Mouse (Mus musculus): ENCODE measurements around the gene Gm13306. TPM values are rescaled to one million over a fixed set of nuclear protein-coding genes. Genes with fewer than 3 reads are reported as not detected.

Gm13306 gene
- polyA plus RNA-seq (2015; fragmentation: Nextera tagmentation; extraction: Ambion mirVana), result 7.8 and 16.9 TPM in 2 replicates

DNA sequence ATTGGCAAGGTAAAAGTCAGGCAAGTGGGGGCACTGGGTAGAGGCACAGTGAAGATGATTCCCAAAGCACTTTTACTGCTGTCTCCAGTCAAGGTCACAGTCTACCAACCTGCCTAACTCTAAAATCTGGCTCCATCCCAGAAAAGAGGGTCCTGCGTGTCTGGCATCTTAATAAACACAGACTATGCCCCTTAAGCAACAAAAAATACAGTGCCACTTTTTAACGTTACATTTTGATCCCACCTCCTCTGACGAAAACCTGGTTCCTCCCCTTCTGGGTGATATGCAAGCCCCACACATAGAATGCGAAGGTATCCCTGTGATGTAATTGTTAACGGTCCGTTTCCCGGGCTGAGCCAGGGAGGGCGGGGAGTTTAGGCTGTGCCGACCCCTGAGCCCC, at the start of gene Gm13306:
Gene Gm13306, plus strand, starts transcription at position 301 of the 400 bp plus-strand sequence.

DNA sequence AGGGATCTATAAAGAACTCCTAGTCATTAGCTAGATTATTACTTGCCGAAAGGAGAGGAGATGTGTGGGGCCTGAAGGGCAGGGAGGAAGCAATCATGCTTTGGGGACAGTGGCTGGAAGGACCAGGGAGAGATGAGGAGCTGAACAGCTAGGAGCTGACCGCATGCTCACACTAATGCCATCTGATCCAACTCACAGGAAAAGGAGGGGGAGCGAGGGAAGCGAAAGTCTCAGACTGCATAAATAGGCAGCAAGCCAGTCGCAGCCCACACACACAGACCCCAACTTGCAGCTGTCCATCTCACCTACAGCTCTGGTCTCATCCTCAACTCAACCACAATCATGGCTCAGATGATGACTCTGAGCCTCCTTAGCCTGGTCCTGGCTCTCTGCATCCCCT, 38.7 kb upstream of the Gm13306 start, which contains the start of gene Gm13304:
Gene Gm13304, plus strand, starts transcription at position 301 of the 400 bp plus-strand sequence.

DNA sequence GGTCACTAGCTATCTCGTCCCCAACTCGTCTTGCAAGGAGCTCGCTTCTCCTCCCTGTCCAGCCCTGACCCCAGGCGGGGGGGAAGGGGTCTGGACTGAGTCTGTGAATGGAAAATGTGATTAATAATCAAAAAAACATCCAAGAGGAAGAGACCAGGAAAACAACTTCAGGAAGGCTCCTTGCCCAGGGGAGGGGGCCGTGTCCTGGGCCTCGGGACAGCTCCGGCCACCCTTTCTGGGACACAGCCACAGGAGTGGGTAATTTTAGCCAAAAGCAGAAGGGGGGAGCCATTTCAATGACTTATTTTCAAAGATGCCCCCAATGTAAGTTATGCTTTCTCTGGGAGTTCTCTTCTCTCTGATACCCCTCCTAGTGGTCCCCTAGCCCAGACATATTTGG, 15.3 kb downstream of the Gm13306 start, which contains the start of gene Gm13305:
Gene Gm13305, minus strand, starts transcription at position 101 of the 400 bp plus-strand sequence.

Other genes with a start within 250 kb of the Gm13306 start
- gene Gm21541, start 249.8 kb upstream of the Gm13306 start, polyA plus RNA-seq (2015; fragmentation: Nextera tagmentation; extraction: Ambion mirVana), result 1.1 TPM in 1 of 2 replicates, not detected in the other
- gene Gm20878, start 211.9 kb upstream of the Gm13306 start, polyA plus RNA-seq (2015; fragmentation: Nextera tagmentation; extraction: Ambion mirVana), result 4.6 and 13.9 TPM in 2 replicates
- gene Fam205a4, start 187.4 kb upstream of the Gm13306 start, polyA plus RNA-seq (2015; fragmentation: Nextera tagmentation; extraction: Ambion mirVana), result 0.37 and 0.43 TPM in 2 replicates
- gene Gm21093, start 118.7 kb upstream of the Gm13306 start, polyA plus RNA-seq (2015; fragmentation: Nextera tagmentation; extraction: Ambion mirVana), result 0.08 and 0.09 TPM in 2 replicates
- gene Gm3893, start 62.2 kb upstream of the Gm13306 start, polyA plus RNA-seq (2015; fragmentation: Nextera tagmentation; extraction: Ambion mirVana), result not detected in 2 replicates
- not detected in 2 replicates for gene Gm13304, start 38.6 kb upstream of the Gm13306 start, polyA plus RNA-seq (2015; fragmentation: Nextera tagmentation; extraction: Ambion mirVana)
- gene Gm13305, start 15.2 kb downstream of the Gm13306 start, polyA plus RNA-seq (2015; fragmentation: Nextera tagmentation; extraction: Ambion mirVana), result 0.59 TPM in 1 of 2 replicates, not detected in the other
- not detected in 2 replicates for gene Gm10600, start 87.2 kb downstream of the Gm13306 start, polyA plus RNA-seq (2015; fragmentation: Nextera tagmentation; extraction: Ambion mirVana)
- gene Ccl21b, start 102.3 kb downstream of the Gm13306 start, polyA plus RNA-seq (2015; fragmentation: Nextera tagmentation; extraction: Ambion mirVana), result not detected in 2 replicates
- 1.4 TPM in 2 replicates for gene Gm21953, start 140.8 kb downstream of the Gm13306 start, polyA plus RNA-seq (2015; fragmentation: Nextera tagmentation; extraction: Ambion mirVana)
- gene Fam205a3, start 164.9 kb downstream of the Gm13306 start, polyA plus RNA-seq (2015; fragmentation: Nextera tagmentation; extraction: Ambion mirVana), result not detected in 2 replicates

Measured in adrenal gland, postnatal 0 days (tissue).